Mouse (Mus musculus): ENCODE data around the gene Rasgef1a. TPM values are rescaled to one million over a fixed set of nuclear protein-coding genes. Genes with fewer than 3 reads are reported as not detected.

Rasgef1a gene
- total RNA-seq, 2 experiments from 2014 or later = not detected

DNA sequence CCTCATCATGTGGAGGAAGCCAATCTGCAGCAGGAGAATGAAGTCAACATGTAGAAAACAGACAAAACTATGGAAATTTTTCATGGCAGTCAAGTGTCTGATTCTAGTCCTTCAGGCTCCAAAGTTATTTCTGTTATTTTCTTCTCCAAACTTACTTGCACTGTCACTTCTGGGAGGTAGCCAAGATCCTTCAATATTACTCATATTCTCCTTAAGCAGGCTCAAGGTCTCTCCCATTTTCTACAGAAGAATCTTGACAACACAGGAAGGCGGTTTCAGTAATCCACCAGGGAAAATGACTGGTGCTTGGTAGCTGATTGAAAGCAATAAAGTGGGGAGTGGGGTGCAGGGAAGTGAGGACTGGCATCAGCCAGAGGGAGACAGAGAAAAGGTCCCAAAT is 111.5 kb downstream of the Rasgef1a start:
- ATAC-seq (replicated peaks; ENCODE audit: poor library complexity, severe bottlenecking) = no peak

DNA sequence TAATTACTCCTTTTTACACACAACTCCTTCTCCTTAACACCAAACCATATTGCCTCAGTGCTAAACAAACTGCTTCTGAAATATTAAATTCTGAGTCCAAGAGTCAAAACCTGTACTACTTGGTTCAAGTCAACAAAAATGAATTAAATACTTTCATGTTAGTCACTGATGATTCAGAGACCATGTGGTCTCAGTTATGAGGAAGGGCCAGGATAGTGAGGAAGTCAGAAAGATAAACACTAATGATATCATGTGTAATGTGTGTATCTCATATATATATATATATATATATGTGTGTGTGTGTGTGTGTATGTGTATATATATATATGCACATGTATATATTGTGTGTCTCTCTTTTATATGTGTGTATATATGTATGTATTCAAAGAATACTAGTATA is 115.3 kb downstream of the Rasgef1a start:
- no peak for ATAC-seq (replicated peaks; ENCODE audit: poor library complexity, severe bottlenecking)

DNA sequence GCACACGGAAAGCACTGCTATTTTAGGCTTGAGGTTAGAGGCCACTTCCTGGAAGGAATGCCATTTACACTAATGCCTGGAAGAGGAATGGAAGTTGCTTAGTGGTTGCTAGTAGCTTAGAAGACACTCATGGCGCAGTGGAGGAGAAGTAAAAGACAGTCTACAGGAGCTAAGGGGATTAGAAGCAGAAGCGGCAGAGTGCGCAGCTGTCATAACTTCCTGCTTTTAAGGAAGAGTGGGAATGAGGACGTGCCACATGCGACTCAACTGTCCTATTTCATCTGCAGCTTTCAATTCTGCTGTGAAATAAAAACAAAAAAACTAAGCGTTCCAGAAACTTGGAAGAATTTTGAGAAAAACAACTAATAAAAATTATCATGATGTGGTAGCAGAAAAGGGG is 116.0 kb downstream of the Rasgef1a start:
- ATAC-seq (replicated peaks; ENCODE audit: poor library complexity, severe bottlenecking) = peak; percentile 79

DNA sequence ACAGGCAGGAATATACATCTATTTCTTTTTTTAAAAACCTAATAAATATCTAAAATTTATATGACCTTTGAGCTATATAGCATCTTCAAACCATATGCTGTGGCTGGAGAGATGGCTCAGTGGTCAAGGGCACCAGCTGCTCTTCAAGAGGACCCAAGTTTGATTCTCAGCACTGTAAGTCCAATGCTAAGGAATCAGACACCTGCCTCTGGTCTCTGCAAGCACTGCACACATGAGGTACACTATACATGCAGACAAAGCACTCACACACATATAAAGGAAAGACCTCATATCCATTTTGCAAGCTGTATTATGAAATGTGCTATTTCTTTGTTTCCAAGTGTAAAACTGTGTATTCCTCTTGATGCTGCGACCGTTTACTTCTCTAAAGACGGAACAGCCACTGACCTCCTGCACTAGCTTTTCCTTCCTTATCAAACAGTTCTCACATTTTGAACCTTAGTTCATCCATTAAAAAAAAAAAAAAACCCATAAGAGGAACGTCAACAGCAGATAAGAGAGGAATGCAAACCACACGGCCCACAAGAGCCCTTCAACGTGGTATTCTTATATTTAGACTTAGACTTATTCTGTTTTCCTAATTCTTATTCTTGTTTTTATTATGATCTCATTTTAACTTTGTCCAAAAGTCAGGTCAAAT is 116.7 kb downstream of the Rasgef1a start:
- ATAC-seq (replicated peaks; ENCODE audit: poor library complexity, severe bottlenecking) = peak; percentile 74

DNA sequence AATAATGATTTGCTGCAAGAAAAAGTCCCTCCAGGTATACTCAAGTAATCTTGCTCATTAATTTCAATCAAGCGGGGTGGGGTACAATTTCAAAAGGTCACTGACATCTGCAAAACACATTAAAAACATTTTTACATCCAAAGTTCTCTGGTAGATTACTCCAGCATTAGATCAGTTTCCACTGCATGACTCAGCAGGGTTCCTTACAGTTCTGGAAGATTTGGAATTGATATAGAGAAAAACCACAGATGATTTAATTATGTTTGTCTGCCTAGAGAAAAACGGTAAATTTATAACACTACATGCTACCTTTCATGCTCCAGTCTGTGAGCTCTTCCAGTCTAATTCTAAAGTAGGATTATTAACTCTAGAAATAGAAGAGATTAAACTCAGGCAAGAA is 118.8 kb downstream of the Rasgef1a start:
- ATAC-seq (replicated peaks; ENCODE audit: poor library complexity, severe bottlenecking) = no peak

DNA sequence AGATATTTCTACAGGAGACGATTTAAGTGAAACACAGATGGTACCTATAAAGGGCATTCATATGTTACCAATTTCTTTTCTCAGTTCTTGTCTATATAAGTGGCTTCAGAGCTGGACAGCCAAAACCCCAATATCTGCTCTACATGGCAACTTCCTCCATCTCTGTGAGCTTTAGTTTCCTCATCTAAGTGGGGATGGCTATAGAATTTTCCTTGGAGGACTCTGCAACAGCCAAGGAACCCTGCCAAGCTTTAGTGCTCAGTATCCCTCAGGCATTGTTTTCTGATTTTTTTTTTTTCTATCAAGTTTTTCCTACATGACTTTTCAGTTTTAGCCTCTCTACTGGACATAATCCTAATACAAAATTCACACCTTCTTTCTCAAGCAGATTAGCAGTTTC is 123.2 kb downstream of the Rasgef1a start:
- ATAC-seq (replicated peaks; ENCODE audit: poor library complexity, severe bottlenecking) = peak; percentile 13

DNA sequence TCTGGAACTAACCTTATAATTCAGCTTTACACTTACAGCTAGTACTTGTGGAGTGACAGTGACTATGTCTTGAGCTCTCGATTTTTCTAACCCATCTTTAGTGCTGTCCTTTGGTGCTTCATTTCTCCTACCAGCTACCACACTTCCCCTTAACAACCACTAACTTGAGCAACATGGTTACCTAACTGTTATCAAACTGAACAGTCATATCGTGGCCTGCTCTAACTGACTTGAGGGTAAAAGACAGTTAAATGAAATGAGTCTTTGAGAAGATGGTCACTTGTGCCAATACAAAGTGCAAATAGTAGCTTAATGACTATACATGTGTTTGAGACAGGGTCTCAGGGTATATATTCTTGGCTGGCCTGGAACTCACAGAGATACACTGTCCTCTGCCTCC is 125.9 kb downstream of the Rasgef1a start:
- peak; percentile 53 for ATAC-seq (replicated peaks; ENCODE audit: poor library complexity, severe bottlenecking)

DNA sequence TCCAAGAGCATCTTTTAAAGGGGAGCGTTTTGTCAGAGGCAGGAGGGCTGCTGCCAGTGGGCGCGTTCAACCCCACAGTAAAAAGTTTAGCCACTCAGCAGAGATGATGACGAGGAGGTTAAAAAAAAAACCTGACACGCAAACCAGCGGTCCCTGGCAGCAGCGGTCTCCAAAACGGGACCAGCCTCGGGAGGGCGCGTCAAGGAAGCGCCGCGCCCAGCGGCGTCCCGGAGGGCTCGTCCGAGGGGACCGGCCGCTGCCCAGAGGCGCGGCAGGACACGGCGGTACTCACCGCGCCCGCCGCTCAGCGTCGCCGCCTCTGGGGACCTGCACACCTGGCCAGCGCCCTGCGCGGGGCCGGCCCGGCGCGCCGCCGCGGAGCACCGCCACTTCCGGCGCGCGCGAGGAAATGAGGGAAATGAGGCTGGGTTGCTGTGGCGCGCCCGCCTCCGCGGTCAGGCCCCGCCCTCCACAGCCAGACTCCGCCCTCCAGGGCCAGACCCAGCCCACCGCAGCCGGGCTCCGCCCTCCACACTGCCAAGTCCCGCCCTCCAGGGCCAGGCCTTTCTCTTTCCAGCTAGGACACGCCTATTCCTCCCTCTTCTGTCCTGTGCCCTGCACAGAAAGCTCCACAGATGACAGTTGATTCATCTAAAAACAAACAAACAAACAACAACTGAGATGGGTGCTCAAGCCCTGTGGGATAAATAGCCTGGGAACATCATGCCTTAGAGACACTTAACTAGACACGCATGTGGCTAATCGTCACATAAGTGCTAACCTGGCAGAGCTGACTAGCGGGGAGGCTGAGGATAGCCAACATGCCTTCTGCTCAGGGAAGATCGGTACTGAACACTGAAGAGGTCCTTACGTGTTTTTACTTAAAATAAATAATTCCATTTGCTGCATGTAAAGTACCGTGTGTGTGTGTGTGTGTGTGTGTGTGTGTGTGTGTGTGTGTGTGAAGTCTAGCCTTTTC is 127.8 kb downstream of the Rasgef1a start, which contains the start of gene Csgalnact2:
Csgalnact2 (minus strand) TSS at position 410 of the 979 bp plus-strand sequence.
- peak; percentile 60 for ATAC-seq (replicated peaks; ENCODE audit: poor library complexity, severe bottlenecking)

DNA sequence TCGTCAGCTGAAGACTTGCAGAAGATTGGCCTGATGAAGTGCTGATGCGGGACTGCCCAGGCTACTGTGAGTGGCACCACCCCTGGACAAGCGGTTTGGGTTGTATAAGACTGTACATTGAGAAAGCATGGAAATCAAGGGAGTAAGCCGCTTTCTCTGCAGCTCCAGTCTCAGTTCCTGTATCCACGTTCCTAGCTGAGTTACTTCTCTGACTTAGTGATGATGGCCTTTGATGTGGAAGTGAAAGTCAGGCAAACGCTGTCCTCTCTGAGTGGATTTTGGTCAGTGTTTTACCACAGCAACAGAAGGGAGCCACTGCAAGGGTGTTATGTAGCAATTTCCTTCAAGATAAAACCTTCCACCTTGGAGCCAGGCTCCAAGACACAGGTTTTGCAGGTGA is 129.7 kb downstream of the Rasgef1a start:
- ATAC-seq (replicated peaks; ENCODE audit: poor library complexity, severe bottlenecking) = peak; percentile 66

Other genes starting within 250 kb of the Rasgef1a start
- gene Zfp637, start 170.3 kb upstream of the Rasgef1a start, total RNA-seq (2014; fragmentation: Nextera tagmentation) = 24.8 and 34.6 TPM in 2 replicates
- gene Zfp637, start 170.3 kb upstream of the Rasgef1a start, total RNA-seq (2017) = 21.2 and 25.3 TPM in 2 replicates
- 5.5 and 9.7 TPM in 2 replicates for gene Zfp239, start 149.3 kb upstream of the Rasgef1a start, total RNA-seq (2014; fragmentation: Nextera tagmentation)
- 5.6 and 11.0 TPM in 2 replicates for gene Zfp239, start 149.3 kb upstream of the Rasgef1a start, total RNA-seq (2017)
- gene Hnrnpf, start 111.1 kb upstream of the Rasgef1a start, total RNA-seq (2014; fragmentation: Nextera tagmentation) = 691 and 695 TPM in 2 replicates
- 1,315 and 1,367 TPM in 2 replicates for gene Hnrnpf, start 111.1 kb upstream of the Rasgef1a start, total RNA-seq (2017)
- gene Fxyd4, start 73.7 kb upstream of the Rasgef1a start, total RNA-seq (2014; fragmentation: Nextera tagmentation) = not detected in 2 replicates
- not detected in 2 replicates for gene Fxyd4, start 73.7 kb upstream of the Rasgef1a start, total RNA-seq (2017)
- gene Csgalnact2, start 127.7 kb downstream of the Rasgef1a start, total RNA-seq (2014; fragmentation: Nextera tagmentation) = 117 and 137 TPM in 2 replicates
- gene Csgalnact2, start 127.7 kb downstream of the Rasgef1a start, total RNA-seq (2017) = 228 and 243 TPM in 2 replicates
- not detected in 2 replicates for gene Ret, start 186.3 kb downstream of the Rasgef1a start, total RNA-seq (2014; fragmentation: Nextera tagmentation)
- not detected in 2 replicates for gene Ret, start 186.3 kb downstream of the Rasgef1a start, total RNA-seq (2017)

Data from granulocyte monocyte progenitor cell, adult 5-6 weeks (primary cell).